Mouse (Mus musculus) embryonic facial prominence, embryonic 10.5 days (tissue): Measurements from ENCODE around the gene Ms4a7. TPM values are rescaled to one million over a fixed set of nuclear protein-coding genes. Genes with fewer than 3 reads are reported as not detected.
A peak's percentile ranks its signal among the peaks of the same experiment; 100 is the strongest.
"Not testable (repeated sequence)": the region's sequence is repeated elsewhere in the genome, so short reads cannot be mapped to it uniquely, and the experiment has no call there.

Experiments
- DNase-seq: peaks from one replicate; pipeline ENCODE4 v3.0.0-alpha.2; 2017; ENCODE audit warnings: low spot score
- H3K27ac ChIP-seq: fragments of 300-500 bp; sonication (generic); replicated peaks from 2 replicates; pipeline ENCODE4 v1.5.1; 2016; ENCODE audit warnings: mild to moderate bottlenecking
- H3K27me3 ChIP-seq: fragments of 300-500 bp; sonication (generic); replicated peaks from 2 replicates; pipeline ENCODE4 v1.6.1; 2016; ENCODE audit warnings: low read depth, mild to moderate bottlenecking; ENCODE audit not compliant: poor library complexity, severe bottlenecking
- H3K36me3 ChIP-seq: fragments of 300-500 bp; sonication (generic); replicated peaks from 2 replicates; pipeline ENCODE4 v1.6.1; 2016; ENCODE audit warnings: mild to moderate bottlenecking, moderate library complexity
- H3K4me1 ChIP-seq: fragments of 300-500 bp; sonication (generic); 2 replicates; pipeline ENCODE4 v1.6.1; 2016
- H3K4me3 ChIP-seq: fragments of 300-500 bp; sonication (generic); 2 replicates; pipeline ENCODE4 v1.5.1; 2016; ENCODE audit warnings: mild to moderate bottlenecking, moderate library complexity
- H3K9me3 ChIP-seq: fragments of 300-500 bp; sonication (generic); 2 replicates; pipeline ENCODE4 v1.6.1; 2016; ENCODE audit warnings: mild to moderate bottlenecking
- WGBS: fragments of 180-500 bp; shearing (Covaris S2); methylation state at CpG from one replicate; pipeline ENCODE4 v1.1.7; 2016; 5-methylcytosine and 5-hydroxymethylcytosine counted together
- polyA plus RNA-seq: library from polyadenylated mRNA; unstranded; fragments of >200 nt; fragmentation: Nextera tagmentation; extraction: Ambion mirVana; gene quantifications from 2 replicates; pipeline ENCODE4 v1.2.1, GENCODE M21; 2016

The Ms4a7 gene
- polyA plus RNA-seq, 1 experiment from 2014 or later = 0.55 TPM

GRCm38 (mm10) chr19:11316786-11317185, 19.2 kb downstream of the Ms4a7 start:
- H3K9me3 ChIP-seq = no peaks in the 10 kb centered on the region
- H3K27me3 ChIP-seq = no peaks in the 10 kb centered on the region
- no peaks in the 10 kb centered on the region for H3K4me1 ChIP-seq
- no peak overlapping the region for H3K27ac ChIP-seq
- no peak overlapping the region for H3K4me3 ChIP-seq
- no peak for DNase-seq
- WGBS = 86% methylated on average over 4 of the region's 4 CpGs
- no peaks in the 10 kb centered on the region for H3K36me3 ChIP-seq

- no peaks in the 10 kb centered on the region for H3K9me3 ChIP-seq
- H3K27me3 ChIP-seq = no peaks in the 10 kb centered on the region
- no peak within 1 kb of the TSS for H3K4me3 ChIP-seq
- no peaks in the 10 kb centered on the region for H3K4me1 ChIP-seq
- no peaks in the 10 kb centered on the region for H3K36me3 ChIP-seq
- DNase-seq = no peak
- 78% methylated on average over 1 of the region's 1 CpGs for WGBS
- H3K27ac ChIP-seq = no peak within 1 kb of the TSS
Observed at GRCm38 (mm10) chr19:11314354-11314753, 21.6 kb downstream of the Ms4a7 start, which contains the start of gene Ms4a14. Ms4a14 (minus strand) TSS chr19:11314454.

- no peaks in the 10 kb centered on the region for H3K36me3 ChIP-seq
- no peak overlapping the region for H3K27ac ChIP-seq
- H3K4me3 ChIP-seq = no peak overlapping the region
- no peaks in the 10 kb centered on the region for H3K27me3 ChIP-seq
- no peaks in the 10 kb centered on the region for H3K9me3 ChIP-seq
- no peaks in the 10 kb centered on the region for H3K4me1 ChIP-seq
- no peak for DNase-seq
Observed at GRCm38 (mm10) chr19:11308888-11309287, 27.1 kb downstream of the Ms4a7 start.

GRCm38 (mm10) chr19:11299529-11299928, 36.4 kb downstream of the Ms4a7 start:
- not testable (repeated sequence) for H3K27me3 ChIP-seq, H3K27ac ChIP-seq, H3K4me3 ChIP-seq, H3K4me1 ChIP-seq, H3K36me3 ChIP-seq, DNase-seq, H3K9me3 ChIP-seq
- WGBS = 37% methylated on average over 4 of the region's 4 CpGs

- Histone ChIP-seq H3K9me3 (no peaks in the 10 kb centered on the region), H3K36me3 (no peaks in the 10 kb centered on the region), H3K27me3 (no peaks in the 10 kb centered on the region), H3K27ac (no peak overlapping the region), H3K4me3 (no peak overlapping the region), H3K4me1 (no peaks in the 10 kb centered on the region)
- WGBS = 38% methylated on average over 2 of the region's 2 CpGs
- DNase-seq = no peak
Observed at GRCm38 (mm10) chr19:11298939-11299338, 37.0 kb downstream of the Ms4a7 start.

GRCm38 (mm10) chr19:11293616-11294015, 42.3 kb downstream of the Ms4a7 start:
- not testable (repeated sequence) for H3K4me1 ChIP-seq, H3K9me3 ChIP-seq, H3K36me3 ChIP-seq, H3K27me3 ChIP-seq, H3K27ac ChIP-seq
- peak overlapping the region; percentile 53 for H3K4me3 ChIP-seq
- DNase-seq = peak; percentile 13
- WGBS = 7% methylated on average over 3 of the region's 3 CpGs

GRCm38 (mm10) chr19:11292990-11293389, 43.0 kb downstream of the Ms4a7 start:
- Histone ChIP-seq H3K4me3 (peak overlapping the region; percentile 53), H3K36me3 (no peaks in the 10 kb centered on the region), H3K9me3 (no peaks in the 10 kb centered on the region), H3K27me3 (no peaks in the 10 kb centered on the region), H3K27ac (peak overlapping the region; percentile 79), H3K4me1 (no peaks in the 10 kb centered on the region)
- DNase-seq = peak; percentile 44
- WGBS = 10% methylated on average over 12 of the region's 12 CpGs

- DNase-seq = no peak
- no peak within 1 kb of the TSS for H3K4me3 ChIP-seq
- WGBS = 93% methylated on average over 2 of the region's 2 CpGs
- no peaks in the 10 kb centered on the region for H3K27me3 ChIP-seq
- no peaks in the 10 kb centered on the region for H3K9me3 ChIP-seq
- no peaks in the 10 kb centered on the region for H3K36me3 ChIP-seq
- H3K4me1 ChIP-seq = no peaks in the 10 kb centered on the region
- no peak within 1 kb of the TSS for H3K27ac ChIP-seq
Observed at GRCm38 (mm10) chr19:11283773-11284172, 52.2 kb downstream of the Ms4a7 start, which contains the start of gene Ms4a5. Ms4a5 (minus strand) TSS chr19:11283873.

GRCm38 (mm10) chr19:11280223-11280622, 55.7 kb downstream of the Ms4a7 start:
- no peak overlapping the region for H3K27ac ChIP-seq
- H3K9me3 ChIP-seq = no peaks in the 10 kb centered on the region
- no peaks in the 10 kb centered on the region for H3K4me1 ChIP-seq
- 83% methylated on average over 3 of the region's 3 CpGs for WGBS
- no peak overlapping the region for H3K4me3 ChIP-seq
- H3K36me3 ChIP-seq = no peaks in the 10 kb centered on the region
- H3K27me3 ChIP-seq = no peaks in the 10 kb centered on the region
- no peak for DNase-seq

GRCm38 (mm10) chr19:11276431-11276830, 59.5 kb downstream of the Ms4a7 start:
- Histone ChIP-seq H3K4me1 (no peaks in the 10 kb centered on the region), H3K36me3 (no peaks in the 10 kb centered on the region), H3K27ac (no peak overlapping the region), H3K27me3 (no peaks in the 10 kb centered on the region), H3K4me3 (no peak overlapping the region), H3K9me3 (no peaks in the 10 kb centered on the region)
- DNase-seq = no peak
- 75% methylated on average over 5 of the region's 5 CpGs for WGBS

Other genes with a start within 250 kb of the Ms4a7 start
- gene 1700017D01Rik, start 205.3 kb downstream of the Ms4a7 start, polyA plus RNA-seq = not detected in 2 replicates
- not detected in 2 replicates for gene 1700025F22Rik, start 170.8 kb downstream of the Ms4a7 start, polyA plus RNA-seq
- not detected in 2 replicates for gene Ms4a13, start 139.4 kb downstream of the Ms4a7 start, polyA plus RNA-seq
- gene Ms4a12, start 103.7 kb downstream of the Ms4a7 start, polyA plus RNA-seq = not detected in 2 replicates
- gene Ms4a1, start 69.9 kb downstream of the Ms4a7 start, polyA plus RNA-seq = not detected in 2 replicates
- not detected in 2 replicates for gene Ms4a5, start 52.3 kb downstream of the Ms4a7 start, polyA plus RNA-seq
- not detected in 2 replicates for gene Ms4a14, start 21.7 kb downstream of the Ms4a7 start, polyA plus RNA-seq
- 0.93 and 1.9 TPM in 2 replicates for gene Ms4a4a, start 39.4 kb upstream of the Ms4a7 start, polyA plus RNA-seq
- not detected in 2 replicates for gene Ms4a4c, start 68.6 kb upstream of the Ms4a7 start, polyA plus RNA-seq
- gene Ms4a4b, start 107.4 kb upstream of the Ms4a7 start, polyA plus RNA-seq = not detected in 2 replicates
- gene Ms4a6c, start 133.2 kb upstream of the Ms4a7 start, polyA plus RNA-seq = 1.2 and 1.7 TPM in 2 replicates
- not detected in 2 replicates for gene Gm8369, start 149.8 kb upstream of the Ms4a7 start, polyA plus RNA-seq
- 1.6 and 1.9 TPM in 2 replicates for gene Ms4a6b, start 180.4 kb upstream of the Ms4a7 start, polyA plus RNA-seq
- gene Ms4a4d, start 200.7 kb upstream of the Ms4a7 start, polyA plus RNA-seq = 0.58 and 0.82 TPM in 2 replicates